Mouse (Mus musculus) left cerebral cortex, postnatal 4 days (tissue): ENCODE data around the gene Hoxd13. TPM values are rescaled to one million over a fixed set of nuclear protein-coding genes. Genes with fewer than 3 reads are reported as not detected.

Experiments
- DNase-seq: peaks from one replicate; pipeline ENCODE4 v3.0.0-alpha.2; 2022
- intact Hi-C: fragments of 180-260 bp; cut with DNase I; formaldehyde crosslinking; loops from one replicate; pipeline ENCODE4 v1.15.1; 2025
- microRNA-seq: library from miRNA; unstranded; fragments of <30 nt; microRNA quantifications from one replicate; pipeline ENCODE4 v1.2.0, GENCODE M21; 2022
- total RNA-seq, 2 experiments: library from RNA; stranded (reverse); gene quantifications; 2 replicates each; pipeline ENCODE4 v1.2.3; 2021

The Hoxd13 gene
- total RNA-seq, 2 experiments from 2014 or later, result not detected

- intact Hi-C loops, result no loop called here
- no peak for DNase-seq
Observed at GRCm38 (mm10) chr2:74720955-74721491, 52.9 kb downstream of the Hoxd13 start.

Small RNA genes lying within 50 kb of the gene (microRNA-seq; reads per million reads assigned to microRNA genes)
- not detected for gene Gm44463

Other genes with a start within 250 kb of the Hoxd13 start
- 10 to 100 TPM; 57.6 to 61.4 TPM for gene Lnpk, start 88.9 kb upstream of the Hoxd13 start, total RNA-seq
- not detected for gene Evx2, start 8.8 kb upstream of the Hoxd13 start, total RNA-seq
- gene Hoxd12, start 6.7 kb downstream of the Hoxd13 start, total RNA-seq, result not detected
- gene Hoxd11, start 11.2 kb downstream of the Hoxd13 start, total RNA-seq, result not detected
- gene Hoxd10, start 23.6 kb downstream of the Hoxd13 start, total RNA-seq, result not detected
- gene Hoxd9, start 29.4 kb downstream of the Hoxd13 start, total RNA-seq, result not detected
- under 1 TPM; 0.22 to 0.76 TPM for gene Hoxd8, start 36.3 kb downstream of the Hoxd13 start, total RNA-seq
- gene Hoxd3, start 43.6 kb downstream of the Hoxd13 start, total RNA-seq, result not detected
- gene Hoxd4, start 43.6 kb downstream of the Hoxd13 start, total RNA-seq, result not detected
- not detected for gene Gm28230, start 58.4 kb downstream of the Hoxd13 start, total RNA-seq
- gene Hoxd1, start 94.7 kb downstream of the Hoxd13 start, total RNA-seq, result not detected
- 10 to 100 TPM; 67.5 to 68.4 TPM for gene Mtx2, start 157.5 kb downstream of the Hoxd13 start, total RNA-seq